Mouse (Mus musculus) frontal cortex, postnatal 10 days (tissue): Measurements from ENCODE around the gene Fcgbp.
A peak's percentile ranks its signal among the peaks of the same experiment; 100 is the strongest.
"Not testable (repeated sequence)": the region's sequence is repeated elsewhere in the genome, so short reads cannot be mapped to it uniquely, and the experiment has no call there.

Experiments used
- DNase-seq, 2 experiments: peaks; one replicate each; pipeline ENCODE4 v3.0.0; 2022; ENCODE audit warnings: low spot score in 2 of 2, mixed read lengths in 1 of 2

Gene Fcgbp

GRCm38 (mm10) chr7:28070531-28071298 lies at the start of gene Fcgbp:
Fcgbp (plus strand) TSS chr7:28071236.
- DNase-seq, result no peak

DNA sequence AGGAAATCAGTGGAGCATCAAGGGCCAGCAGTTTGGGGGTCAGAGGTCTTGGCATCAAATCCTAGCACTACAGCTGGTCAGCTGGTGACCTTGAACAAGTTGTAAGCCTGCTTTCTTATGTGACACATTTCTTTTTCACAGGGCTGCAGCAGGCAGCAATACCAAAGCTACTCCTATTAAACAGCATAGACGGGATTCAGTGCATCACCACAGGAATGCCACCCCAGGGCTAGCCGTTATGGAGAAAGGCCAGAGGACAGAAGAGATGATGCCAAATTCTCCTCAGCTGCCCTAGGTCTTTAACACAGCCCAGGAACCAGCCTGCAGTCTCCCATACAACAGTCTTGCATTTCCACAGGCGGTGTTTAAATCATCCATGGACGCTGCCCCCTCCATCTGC lies 26.5 kb upstream of the Fcgbp start:
- DNase-seq, result no peak

DNA sequence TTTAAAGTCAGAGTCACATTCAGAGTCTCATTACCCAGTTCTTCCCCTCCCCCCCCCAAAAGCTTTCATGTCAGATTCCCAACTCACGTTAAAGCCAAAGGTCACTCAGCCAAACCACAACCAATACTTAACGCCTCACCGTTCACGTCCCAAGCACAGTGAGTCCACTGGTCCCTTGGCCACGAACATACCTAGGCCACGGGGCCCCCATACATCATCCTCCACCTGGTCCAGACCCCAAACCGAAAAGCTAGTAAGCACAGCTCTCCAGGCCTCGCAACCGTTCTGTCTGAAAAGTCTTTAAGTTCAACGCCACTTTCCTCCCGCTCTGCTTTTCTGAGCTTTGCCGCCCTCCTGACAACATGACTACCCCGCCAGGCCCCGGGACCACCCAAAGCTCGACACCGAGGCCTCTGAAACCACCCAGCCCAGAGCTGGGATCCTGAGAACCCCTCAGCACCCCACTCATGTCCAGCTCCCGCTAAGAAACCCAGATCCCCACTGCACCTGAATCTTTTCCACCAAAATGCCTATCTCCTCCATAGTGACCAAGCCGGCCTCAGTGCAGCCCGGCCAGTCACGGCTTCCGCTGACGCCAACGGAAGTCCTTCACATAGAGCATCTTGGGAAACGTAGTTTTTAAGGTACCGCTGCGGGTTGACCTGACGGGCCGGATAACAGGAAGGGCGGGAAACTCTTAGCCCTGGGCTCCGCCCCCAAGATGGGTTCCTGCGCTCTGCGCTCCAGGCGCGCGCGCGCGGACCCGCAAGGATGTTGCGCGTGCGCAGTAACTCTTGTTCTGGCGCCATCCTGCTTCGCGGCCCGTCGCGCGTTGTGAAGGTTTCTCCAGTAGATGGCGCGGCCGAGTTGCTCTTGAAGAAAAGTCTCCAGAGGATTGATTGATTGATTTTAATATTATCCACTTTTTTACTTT lies 21.3 kb upstream of the Fcgbp start, which contains the start of gene Psmc4:
Gene Psmc4 (minus strand): TSS at position 626 of the 934 bp plus-strand sequence.
- peak; percentile 97 to 98 for DNase-seq

GRCm38 (mm10) chr7:28050584-28050983 lies 20.5 kb upstream of the Fcgbp start:
- DNase-seq, result no peak

DNA sequence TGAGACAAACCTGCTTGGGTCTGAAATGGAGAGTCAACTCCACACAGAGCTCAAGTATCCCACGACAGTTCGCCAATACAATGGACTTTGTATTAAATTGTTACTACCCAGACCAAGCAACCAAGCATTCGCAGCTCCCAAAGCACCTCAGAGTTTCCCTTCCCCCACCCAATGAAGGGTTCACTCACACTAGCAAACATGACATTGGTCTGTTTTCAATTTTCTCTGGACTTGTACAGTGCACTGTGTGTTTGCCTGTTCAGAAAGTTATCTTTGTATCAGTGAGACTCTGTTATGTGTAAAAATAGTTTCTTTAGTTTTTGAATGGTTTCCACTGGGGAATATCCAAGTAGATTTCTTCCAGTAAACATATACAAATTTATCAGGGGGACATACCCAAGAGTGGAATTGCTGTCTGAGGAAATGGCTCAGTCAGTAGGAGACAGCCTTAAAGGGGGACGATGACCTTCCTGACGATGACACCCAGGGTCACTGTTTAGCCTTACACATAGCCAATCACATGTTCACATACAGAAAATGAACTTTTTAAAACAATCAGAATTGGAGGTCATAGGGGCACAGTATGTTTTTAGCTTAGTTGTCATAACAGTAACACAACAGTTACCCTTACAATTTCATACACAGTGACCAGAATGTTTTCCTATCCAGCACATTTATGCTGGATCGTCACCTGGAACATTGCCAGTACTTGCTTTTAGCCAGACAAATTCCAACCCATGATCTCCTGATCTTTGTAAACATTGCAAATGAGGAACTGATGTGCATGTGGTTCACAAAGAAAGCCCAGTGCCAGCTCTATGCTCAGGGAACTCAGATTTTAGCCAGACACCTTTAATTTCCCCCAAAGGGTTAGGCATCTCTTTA lies 17.7 kb upstream of the Fcgbp start:
- DNase-seq, result no peak

- no peak for DNase-seq
Measured at GRCm38 (mm10) chr7:28059972-28060371, 11.1 kb upstream of the Fcgbp start.

DNA sequence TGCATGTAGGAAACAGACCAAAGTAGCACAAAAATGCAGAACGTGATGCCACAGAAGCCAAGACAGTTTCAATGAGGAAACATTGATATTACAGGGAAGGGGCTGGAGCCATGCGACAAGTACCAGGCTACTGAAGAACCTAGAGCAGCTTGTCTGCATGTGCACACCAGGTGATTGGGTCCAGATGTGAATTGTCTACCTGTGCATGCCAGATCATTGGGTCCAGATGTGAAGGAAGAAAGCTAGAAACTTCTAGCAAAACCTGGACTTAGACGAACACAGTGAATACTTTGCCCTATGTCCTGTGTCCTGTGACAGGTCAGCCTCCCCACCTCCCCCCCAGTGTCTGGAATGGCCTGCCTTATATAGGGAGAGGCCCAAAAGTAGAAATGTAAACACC lies 2.4 kb upstream of the Fcgbp start:
- DNase-seq, result no peak

DNA sequence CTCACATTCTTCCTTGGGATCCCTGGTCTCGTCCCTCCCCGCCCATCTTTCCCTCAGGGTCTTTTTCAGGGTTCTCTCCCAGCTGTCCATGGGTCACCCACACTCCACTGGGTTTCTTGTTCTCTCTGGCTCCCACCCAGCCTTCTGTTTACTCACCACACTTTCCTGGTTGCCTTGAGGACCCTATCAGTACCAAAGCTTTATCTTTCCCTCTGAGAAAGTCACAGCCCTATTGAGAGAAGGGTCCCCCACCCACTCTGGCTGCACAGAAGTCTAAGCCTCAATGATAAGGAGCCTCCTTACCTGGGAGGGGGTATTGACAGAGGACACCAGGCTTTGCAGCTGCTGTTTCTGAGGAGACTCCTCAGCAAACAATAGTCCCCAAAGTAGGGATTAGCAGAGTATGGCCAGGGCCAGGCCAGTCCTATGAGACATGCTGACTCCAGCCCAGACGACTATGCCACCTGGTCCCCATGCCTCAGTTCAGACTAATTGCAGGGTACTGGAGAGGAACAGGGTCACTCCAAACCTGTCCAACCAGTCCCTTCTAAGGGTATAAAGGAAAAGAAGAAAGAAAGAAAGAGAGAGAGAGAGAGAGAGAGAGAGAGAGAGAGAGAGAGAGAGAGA lies 1.4 kb upstream of the Fcgbp start:
- no peak for DNase-seq

GRCm38 (mm10) chr7:28084215-28084614 lies 13.2 kb downstream of the Fcgbp start:
- DNase-seq, result no peak

DNA sequence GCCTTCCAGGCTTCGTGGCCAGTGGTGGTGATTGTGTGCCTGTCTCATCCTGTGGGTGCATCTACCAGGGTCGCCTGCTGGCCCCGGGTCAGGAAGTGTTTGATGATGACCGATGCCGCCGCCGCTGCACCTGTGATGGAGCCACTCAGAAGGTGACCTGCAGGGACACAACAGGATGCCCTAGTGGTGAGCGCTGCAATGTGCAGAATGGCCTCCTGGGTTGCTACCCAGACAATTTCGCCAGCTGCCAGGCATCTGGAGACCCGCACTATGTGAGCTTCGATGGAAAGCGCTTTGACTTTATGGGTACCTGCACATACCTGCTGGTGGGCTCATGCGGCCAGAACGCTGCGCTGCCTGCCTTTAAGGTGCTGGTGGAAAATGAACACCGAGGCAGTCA lies 15.2 kb downstream of the Fcgbp start:
- no peak for DNase-seq

DNA sequence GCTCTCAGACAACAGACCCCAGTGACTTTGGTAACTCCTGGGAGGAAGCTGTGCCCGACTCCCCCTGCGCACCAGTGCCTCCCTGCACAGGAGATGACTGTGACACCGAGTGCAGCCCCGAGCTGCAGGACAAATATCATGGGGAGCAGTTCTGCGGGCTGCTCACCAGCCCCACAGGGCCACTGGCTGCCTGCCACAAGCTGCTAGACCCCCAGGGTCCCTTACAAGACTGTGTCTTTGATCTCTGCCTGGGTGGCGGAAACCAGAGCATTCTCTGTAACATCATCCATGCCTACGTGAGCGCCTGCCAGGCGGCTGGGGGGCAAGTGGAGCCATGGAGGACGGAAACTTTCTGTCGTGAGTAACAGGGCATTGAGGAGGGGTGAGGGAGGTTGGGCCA lies 22.5 kb downstream of the Fcgbp start:
- DNase-seq, result no peak

- no peak for DNase-seq
Measured at GRCm38 (mm10) chr7:28099101-28099500, 28.1 kb downstream of the Fcgbp start.

GRCm38 (mm10) chr7:28100596-28101590 lies 29.9 kb downstream of the Fcgbp start:
- DNase-seq, result no peak

GRCm38 (mm10) chr7:28102936-28103335 lies 31.9 kb downstream of the Fcgbp start:
- DNase-seq, result not testable (repeated sequence)

- no peak for DNase-seq
Measured at GRCm38 (mm10) chr7:28104670-28105069, 33.6 kb downstream of the Fcgbp start.

GRCm38 (mm10) chr7:28106241-28106640 lies 35.2 kb downstream of the Fcgbp start:
- DNase-seq, result no peak

- DNase-seq, result no peak
Measured at GRCm38 (mm10) chr7:28114648-28115047, 43.6 kb downstream of the Fcgbp start.

- no peak for DNase-seq
Measured at GRCm38 (mm10) chr7:28129166-28129565, 58.1 kb downstream of the Fcgbp start, which contains the start of gene 9530053A07Rik. 9530053A07Rik (plus strand) TSS chr7:28129466.

DNA sequence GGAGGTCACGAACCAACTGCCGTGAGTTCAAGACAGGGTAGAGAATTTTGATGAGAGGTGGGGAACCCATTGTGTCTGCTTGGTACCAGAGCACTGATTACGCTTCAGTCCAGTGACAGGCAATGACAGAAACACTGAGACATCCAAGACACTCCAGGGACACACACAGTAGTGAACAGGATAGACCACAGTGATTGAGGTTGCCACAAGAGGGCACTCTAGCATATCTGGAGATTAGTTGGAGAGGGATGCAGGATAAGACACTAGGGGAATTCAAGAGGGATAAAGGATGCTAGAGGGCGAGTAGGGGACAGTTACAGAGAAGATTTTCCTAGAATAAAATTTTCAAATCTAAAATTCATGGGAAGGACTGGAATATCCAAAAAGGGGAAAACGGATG lies 66.6 kb downstream of the Fcgbp start:
- DNase-seq, result peak in 1 of 2 experiments; percentile 34

GRCm38 (mm10) chr7:28148263-28148662 lies 77.2 kb downstream of the Fcgbp start:
- DNase-seq, result peak in 1 of 2 experiments; percentile 45
